Mouse (Mus musculus) B cell, adult 2 months (primary cell): ENCODE results near the gene Gm26965.

Source experiments
- DNase-seq, 2 experiments: peaks; one replicate each; pipeline ENCODE4 v3.0.0; 2022

Gm26965 gene

DNA sequence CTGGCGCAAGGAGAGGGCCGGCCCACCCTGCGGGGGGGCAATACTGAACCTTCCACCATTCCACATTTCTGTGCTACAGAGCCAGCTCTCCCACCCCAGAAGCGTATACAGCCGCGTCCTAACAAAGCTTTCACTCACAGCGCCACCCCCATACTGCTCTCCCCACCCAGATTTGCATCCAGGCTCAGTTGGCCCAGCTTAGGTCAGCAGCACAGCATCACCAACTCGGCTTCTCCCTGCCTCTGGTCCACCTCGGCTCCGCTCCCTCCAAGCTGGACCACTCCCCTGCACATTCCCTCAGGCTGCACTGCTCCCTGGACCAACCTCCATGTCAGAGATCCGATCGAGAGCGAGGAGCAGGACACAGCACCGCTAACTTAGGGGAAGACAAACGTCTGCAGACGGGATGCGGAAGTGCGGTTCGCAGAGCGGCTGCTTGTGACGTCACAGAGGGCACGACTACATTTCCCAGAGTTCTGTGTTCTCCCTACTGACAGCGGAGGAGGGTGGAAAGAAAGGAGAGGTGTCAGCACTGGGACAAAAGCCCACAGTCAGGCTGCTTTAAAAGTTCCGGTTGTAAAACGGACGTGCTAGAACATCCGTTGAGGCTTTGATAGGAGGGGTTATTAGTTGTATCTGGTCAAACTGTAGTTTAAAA lies at the start of gene Gm26965, which contains the start of gene Zfp87:
Gene Gm26965 (minus strand): TSS at position 399 of the 658 bp plus-strand sequence.
Gene Zfp87 (minus strand): TSS at position 425 of the 658 bp plus-strand sequence.
- peak; percentile 93 for DNase-seq

DNA sequence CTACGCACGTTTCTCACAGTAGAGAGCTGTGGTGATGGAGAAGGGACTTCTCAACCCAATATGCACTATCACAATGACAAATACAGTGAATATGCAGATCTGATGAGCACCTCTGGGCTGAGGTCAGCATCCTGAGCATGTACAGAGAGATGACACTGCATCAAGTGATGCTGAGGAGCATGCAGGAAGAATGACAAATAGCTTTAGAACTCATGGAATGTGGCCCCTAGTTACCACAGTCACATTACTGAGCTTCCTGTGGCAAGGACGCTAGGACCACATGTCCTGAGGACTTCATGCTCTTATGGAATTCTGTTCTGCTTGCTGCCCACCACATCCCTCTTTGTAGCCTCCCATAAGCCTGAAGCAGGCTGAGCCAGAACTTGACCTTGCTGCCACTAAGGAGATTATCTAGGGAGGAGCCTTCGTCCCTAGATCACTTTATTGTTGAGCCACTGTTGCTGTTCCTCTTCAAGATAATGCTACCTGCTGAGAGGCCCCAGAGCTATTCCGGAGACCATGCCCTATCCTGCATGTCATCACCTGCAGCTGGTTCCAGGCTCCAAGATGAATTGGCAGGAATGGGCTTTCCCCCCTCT lies 46.7 kb upstream of the Gm26965 start:
- DNase-seq = no peak

GRCm38 (mm10) chr13:67553730-67554129 lies 27.8 kb upstream of the Gm26965 start, which contains the start of gene Zfp748:
Gene Zfp748 (minus strand): TSS chr13:67553830.
- no peak for DNase-seq

GRCm38 (mm10) chr13:67552505-67553346 lies 26.8 kb upstream of the Gm26965 start:
- DNase-seq = peak; percentile 80 to 84

- DNase-seq = no peak
Observed at GRCm38 (mm10) chr13:67545941-67546340, 20.0 kb upstream of the Gm26965 start.

- DNase-seq = no peak
Observed at GRCm38 (mm10) chr13:67527049-67527730, 1.2 kb upstream of the Gm26965 start.

DNA sequence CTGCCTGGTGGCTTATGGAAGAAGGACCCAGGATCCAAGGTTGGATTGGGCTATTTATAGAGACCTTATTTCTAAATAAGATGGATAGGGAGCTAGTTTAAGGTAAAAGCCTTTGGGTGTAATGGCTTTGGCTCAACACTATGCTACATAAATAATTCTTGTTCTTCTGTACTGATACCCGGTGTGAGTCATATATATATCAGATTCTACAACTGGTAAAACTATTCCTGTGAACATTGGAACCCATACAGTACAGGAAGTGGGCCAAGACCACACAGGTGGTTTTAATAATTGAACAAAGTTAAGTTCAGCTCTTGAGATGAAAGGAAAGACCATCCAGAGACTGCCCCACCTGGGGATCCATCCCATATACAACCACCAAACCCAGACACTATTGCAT lies 25.0 kb downstream of the Gm26965 start:
- DNase-seq = no peak

GRCm38 (mm10) chr13:67500084-67500719 lies 25.7 kb downstream of the Gm26965 start, which contains the start of gene Zfp58:
Gene Zfp58 (minus strand): TSS chr13:67500555.
- DNase-seq = peak; percentile 79 to 81

GRCm38 (mm10) chr13:67495631-67496030 lies 30.3 kb downstream of the Gm26965 start:
- DNase-seq = no peak

- no peak for DNase-seq
Observed at GRCm38 (mm10) chr13:67484424-67484811, 41.5 kb downstream of the Gm26965 start.

DNA sequence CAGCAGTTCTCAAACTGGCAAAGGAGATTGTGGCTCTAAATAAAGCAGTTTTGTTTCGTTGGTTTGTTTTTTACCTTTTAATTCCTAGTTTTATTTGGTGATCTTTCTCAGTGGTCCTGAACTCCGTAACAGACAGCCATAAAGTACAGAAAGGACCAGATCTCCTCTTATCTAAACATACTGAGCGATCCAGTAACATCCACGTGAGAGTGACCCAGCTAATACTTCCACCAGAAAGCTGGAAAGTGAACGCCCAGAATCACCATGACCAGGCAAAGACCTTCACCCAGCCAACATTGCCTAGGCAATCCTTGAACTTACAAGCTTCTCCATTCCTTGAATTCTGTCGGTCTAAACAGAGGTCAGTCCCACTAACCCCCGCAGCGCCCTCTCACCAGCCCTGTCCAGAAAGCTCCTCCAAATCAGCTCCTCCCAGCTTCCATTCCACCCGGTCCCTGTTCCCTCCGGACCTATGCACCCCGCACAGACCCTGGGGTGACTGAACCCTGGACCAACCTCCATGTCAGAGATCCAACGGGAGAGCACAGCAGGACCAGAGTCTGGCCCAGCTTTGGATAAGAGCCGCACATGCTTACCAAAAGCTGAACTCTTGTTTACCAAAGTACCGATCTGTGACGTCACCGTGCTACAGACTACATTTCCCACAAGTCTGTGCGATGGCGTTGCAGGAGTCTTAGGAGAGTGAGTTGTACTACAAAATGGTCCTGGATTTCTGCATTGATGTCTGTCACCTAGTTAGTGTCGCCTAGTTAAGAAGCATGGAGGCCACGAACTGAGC lies 42.1 kb downstream of the Gm26965 start, which contains the start of gene Zfp874b:
Gene Zfp874b (minus strand): TSS at position 634 of the 799 bp plus-strand sequence.
- peak; percentile 88 to 89 for DNase-seq

DNA sequence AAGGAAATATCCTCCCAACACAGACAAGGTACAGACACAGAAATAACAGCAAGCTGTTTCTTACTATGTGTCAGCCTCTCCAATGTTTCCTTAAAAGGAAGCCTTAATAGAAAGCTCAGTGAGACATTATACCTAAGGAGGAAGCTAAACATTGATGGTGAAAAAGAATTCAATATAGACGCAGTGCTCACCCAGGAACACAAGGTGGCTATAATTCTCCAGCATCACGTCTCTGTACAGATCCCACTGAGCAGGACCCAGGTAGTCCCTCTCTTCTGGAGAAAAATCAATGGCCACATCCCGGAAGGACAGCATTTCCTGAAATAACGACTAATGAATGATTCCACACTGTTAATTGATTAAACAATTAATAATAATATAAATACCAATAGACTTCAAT lies 44.4 kb downstream of the Gm26965 start:
- DNase-seq = no peak

- DNase-seq = no peak
Observed at GRCm38 (mm10) chr13:67469274-67469673, 56.7 kb downstream of the Gm26965 start.

DNA sequence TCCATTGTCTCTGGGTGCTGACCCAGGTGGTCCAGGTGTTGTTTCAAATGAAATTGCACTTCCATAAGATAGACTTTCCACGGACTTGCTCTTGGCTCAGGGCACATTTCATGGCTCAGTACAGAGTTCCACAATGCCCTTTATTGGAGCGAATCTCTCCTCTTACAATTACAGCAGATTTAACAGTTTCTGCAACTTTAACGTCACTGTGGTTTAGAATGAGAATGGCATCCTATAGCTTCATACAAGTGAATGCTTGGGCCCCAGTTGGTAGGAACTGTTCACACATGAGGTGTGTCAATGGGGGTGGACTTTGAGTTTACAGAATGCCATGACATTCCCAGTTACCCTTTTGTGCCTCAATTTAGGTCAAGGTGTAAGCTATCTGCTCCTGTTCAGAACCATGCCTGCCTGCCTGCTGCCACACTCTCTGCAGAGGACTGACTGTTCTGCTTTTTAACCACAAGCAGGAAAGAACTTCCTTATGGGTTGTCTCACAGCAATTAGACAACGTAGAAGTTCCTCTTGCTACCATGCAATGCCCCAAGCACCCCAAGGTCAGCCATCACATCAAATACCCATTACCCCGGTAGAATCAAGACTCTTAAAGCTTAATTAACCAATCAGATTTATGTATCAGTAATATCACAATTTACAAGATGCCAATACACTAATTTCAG lies 62.3 kb downstream of the Gm26965 start:
- DNase-seq = peak; percentile 31 to 41

DNA sequence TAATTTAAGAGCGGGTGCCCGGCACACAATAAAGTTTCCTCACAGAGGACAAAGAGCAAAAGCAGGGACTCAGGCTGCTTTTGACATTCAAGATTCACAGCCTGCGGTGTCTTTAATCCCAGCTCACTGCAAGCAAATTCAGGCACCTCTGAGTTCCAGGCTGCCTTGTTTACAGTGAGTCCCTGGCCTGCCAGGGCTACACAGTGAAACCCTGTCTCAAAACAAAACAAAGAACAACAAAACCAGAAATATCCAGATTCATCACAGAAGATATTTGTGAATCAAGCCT lies 74.0 kb downstream of the Gm26965 start:
- no peak for DNase-seq

DNA sequence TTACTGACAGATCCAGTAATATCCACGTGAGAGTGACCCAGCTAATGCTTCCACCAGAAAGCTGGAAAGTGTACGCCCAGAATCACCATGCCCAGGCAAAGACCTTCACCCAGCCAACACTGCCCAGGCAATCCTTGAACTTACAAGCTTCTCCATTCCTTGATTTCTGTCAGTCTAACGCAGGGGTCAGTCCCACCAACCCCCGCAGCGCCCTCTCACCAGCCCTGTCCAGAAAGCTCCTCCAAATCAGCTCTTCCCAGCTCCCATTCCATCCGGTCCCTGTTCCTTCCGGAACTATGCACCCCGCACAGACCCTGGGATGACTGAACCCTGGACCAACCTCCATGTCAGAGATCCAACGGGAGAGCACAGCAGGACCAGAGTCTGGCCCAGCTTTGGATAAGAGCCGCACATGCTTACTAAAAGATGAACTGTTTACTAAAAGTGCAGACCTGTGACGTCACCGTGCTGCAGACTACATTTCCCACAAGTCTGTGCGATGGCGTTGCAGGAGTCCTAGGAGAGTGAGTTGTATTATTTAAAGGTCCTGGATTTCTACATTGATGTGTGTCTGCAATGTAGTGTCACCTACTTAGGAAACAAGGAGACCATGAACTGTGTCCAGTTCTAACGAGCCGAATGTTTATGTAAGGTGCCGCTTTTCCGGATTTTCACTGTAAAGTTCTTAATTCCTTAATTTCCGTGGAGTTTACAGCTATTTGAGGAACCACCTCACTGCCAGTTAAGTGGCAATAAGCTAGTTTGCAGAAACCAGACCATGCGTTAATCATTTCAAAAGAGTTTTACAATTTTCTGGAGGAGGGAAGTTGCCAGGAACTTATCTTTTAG lies 74.6 kb downstream of the Gm26965 start, which contains the start of gene Zfp874a:
Gene Zfp874a (minus strand): TSS at position 453 of the 849 bp plus-strand sequence.
- DNase-seq = peak; percentile 88 to 91
